Mouse (Mus musculus) embryonic fibroblast, embryonic 13.5 days (primary cell): ENCODE data around the gene Naa25.

Experiments used
- CTCF ChIP-seq: IDR thresholded peaks from 2 replicates; pipeline ENCODE4 v1.5.1; 2011; ENCODE audit warnings: mild to moderate bottlenecking, control low read depth, low read length, moderate library complexity, borderline replicate concordance; ENCODE audit not compliant: insufficient read depth
- POLR2A ChIP-seq: IDR thresholded peaks from 2 replicates; pipeline ENCODE4 v1.6.1; 2011; ENCODE audit warnings: low read depth, mild to moderate bottlenecking, control low read depth, low read length, moderate library complexity

DNA sequence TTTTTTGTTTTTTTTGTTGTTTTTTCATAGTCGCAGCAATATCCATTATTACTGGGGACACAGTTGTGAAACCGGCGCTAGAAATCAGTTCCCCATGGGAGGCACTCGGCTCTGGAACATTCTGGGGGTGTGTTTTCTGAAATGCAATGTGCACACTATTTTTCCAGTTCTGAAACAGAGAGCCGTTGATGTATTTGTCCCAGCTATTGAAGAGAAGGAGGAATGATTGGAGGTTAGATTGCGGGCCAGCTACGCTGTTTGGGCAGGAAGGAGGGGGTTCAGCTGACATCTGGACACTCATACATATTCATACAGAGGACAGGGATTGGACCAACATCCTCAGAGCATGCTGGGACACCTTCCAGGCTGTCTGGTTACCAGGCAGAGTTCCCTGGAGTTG, 8.6 kb upstream of the Naa25 start:
- TF ChIP-seq CTCF: no peak
- no peak for TF ChIP-seq POLR2A
